Mouse (Mus musculus): ENCODE results near the gene Gm49337. TPM values are rescaled to one million over a fixed set of nuclear protein-coding genes. Genes with fewer than 3 reads are reported as not detected.

Gm49337 gene
- polyA plus RNA-seq (2016; fragmentation: Nextera tagmentation; extraction: Ambion mirVana): not detected in 2 replicates

GRCm38 (mm10) chr4:116173072-116173471, at the start of gene Gm49337, which contains the start of gene 1700042G07Rik:
TSS of gene Gm49337 (plus strand) at chr4:116173384.
TSS of gene 1700042G07Rik (plus strand) at chr4:116173372.
- Histone ChIP-seq H3K27ac (peak within 1 kb of the TSS; percentile 87), H3K36me3 (no peaks in the 10 kb centered on the region), H3K9me3 (no peaks in the 10 kb centered on the region), H3K4me3 (no peak within 1 kb of the TSS), H3K27me3 (ENCODE audit: insufficient read depth, poor library complexity, severe bottlenecking) (no peaks in the 10 kb centered on the region), H3K4me1 (peaks cover 46% of the 10 kb centered on the region)
- WGBS: 87% methylated on average over 6 of the region's 6 CpGs
- no peak for DNase-seq (ENCODE audit: low spot score)

GRCm38 (mm10) chr4:116123602-116124519, 49.3 kb upstream of the Gm49337 start, which contains the start of the genes Rad54l and Pomgnt1:
TSS of gene Rad54l (minus strand) at chr4:116123690.
TSS of gene Pomgnt1 (plus strand) at chr4:116123840.
- H3K4me1 ChIP-seq: peaks cover 18% of the 10 kb centered on the region
- peaks cover 15% of the 10 kb centered on the region for H3K36me3 ChIP-seq
- H3K9me3 ChIP-seq: no peaks in the 10 kb centered on the region
- H3K4me3 ChIP-seq: peak within 1 kb of the TSS; percentile 75
- peak within 1 kb of the TSS; percentile 83 for H3K27ac ChIP-seq
- WGBS: 6% methylated on average over 24 of the region's 24 CpGs
- no peaks in the 10 kb centered on the region for H3K27me3 ChIP-seq (ENCODE audit: insufficient read depth, poor library complexity, severe bottlenecking)
- peak; percentile 98 for DNase-seq (ENCODE audit: low spot score)

DNA sequence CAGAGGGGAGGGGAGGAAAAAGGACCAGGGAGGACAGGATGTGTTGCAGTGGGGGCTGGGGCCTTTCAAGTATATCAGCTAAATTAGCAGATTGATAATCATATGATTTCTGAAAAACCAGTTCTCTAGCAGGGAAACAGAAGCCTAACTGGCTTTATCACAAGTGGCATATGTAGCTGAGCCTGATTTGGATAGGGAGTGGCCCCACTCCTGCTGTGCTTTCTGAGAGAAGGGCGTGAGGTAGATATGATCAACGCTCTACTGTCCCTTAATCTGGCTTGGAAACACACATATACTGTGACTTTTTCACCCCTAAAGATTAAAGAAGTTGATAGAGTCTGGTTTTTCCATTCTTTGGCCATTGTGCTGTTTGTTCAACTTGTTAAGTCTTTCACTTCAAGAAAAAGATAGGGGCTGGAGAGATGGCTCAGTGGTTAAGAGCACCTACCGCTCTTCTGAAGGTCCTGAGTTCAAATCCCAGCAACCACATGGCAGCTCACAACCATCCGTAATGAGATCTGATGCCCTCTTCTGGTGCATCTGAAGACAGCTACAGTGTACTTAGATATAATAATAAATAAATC, 47.3 kb upstream of the Gm49337 start:
- WGBS: 89% methylated on average over 4 of the region's 4 CpGs
- H3K27ac ChIP-seq: no peak overlapping the region
- H3K36me3 ChIP-seq: peaks cover 7% of the 10 kb centered on the region; the same call in 1 of the 2 replicates
- peaks cover 18% of the 10 kb centered on the region for H3K4me1 ChIP-seq
- H3K9me3 ChIP-seq: no peaks in the 10 kb centered on the region
- no peak for DNase-seq (ENCODE audit: low spot score)
- H3K4me3 ChIP-seq: no peak overlapping the region
- no peaks in the 10 kb centered on the region for H3K27me3 ChIP-seq (ENCODE audit: insufficient read depth, poor library complexity, severe bottlenecking)

DNA sequence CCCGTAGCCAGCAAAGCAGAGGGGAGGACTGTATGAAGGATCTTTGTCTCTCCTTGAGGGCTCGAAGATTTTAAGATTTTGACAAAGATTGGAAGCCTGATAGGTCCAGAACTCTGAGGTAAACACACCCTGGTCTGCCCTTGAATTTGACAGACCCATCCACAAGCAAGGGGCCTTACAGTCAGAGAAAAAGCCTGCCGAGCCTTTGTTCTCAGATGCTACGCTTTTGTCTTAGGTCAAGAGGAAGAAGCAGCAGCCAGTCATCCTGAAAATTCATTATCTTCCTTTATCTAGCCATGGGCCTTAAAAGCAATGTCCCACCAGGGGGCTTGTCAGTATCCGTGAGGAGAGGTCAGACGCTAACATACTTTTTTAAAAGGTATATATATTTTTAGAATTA, 45.2 kb upstream of the Gm49337 start:
- 76% methylated on average over 6 of the region's 6 CpGs for WGBS
- Histone ChIP-seq H3K9me3 (no peaks in the 10 kb centered on the region), H3K4me1 (peaks cover 12% of the 10 kb centered on the region)

GRCm38 (mm10) chr4:116133126-116133525, 40.1 kb upstream of the Gm49337 start:
- no peak overlapping the region for H3K27ac ChIP-seq
- H3K36me3 ChIP-seq: peaks cover 11% of the 10 kb centered on the region; the same call in 1 of the 2 replicates
- H3K27me3 ChIP-seq (ENCODE audit: insufficient read depth, poor library complexity, severe bottlenecking): no peaks in the 10 kb centered on the region
- no peak for DNase-seq (ENCODE audit: low spot score)
- peaks cover 7% of the 10 kb centered on the region for H3K4me1 ChIP-seq
- WGBS: 81% methylated on average over 4 of the region's 4 CpGs
- H3K9me3 ChIP-seq: no peaks in the 10 kb centered on the region
- no peak overlapping the region for H3K4me3 ChIP-seq

More for the DNA sequence above, 45.2 kb upstream of the Gm49337 start:
- Histone ChIP-seq H3K4me3 (no peak overlapping the region), H3K27ac (no peak overlapping the region), H3K27me3 (ENCODE audit: insufficient read depth, poor library complexity, severe bottlenecking) (no peaks in the 10 kb centered on the region), H3K36me3 (peaks cover 11% of the 10 kb centered on the region; the same call in 1 of the 2 replicates)
- no peak for DNase-seq (ENCODE audit: low spot score)

DNA sequence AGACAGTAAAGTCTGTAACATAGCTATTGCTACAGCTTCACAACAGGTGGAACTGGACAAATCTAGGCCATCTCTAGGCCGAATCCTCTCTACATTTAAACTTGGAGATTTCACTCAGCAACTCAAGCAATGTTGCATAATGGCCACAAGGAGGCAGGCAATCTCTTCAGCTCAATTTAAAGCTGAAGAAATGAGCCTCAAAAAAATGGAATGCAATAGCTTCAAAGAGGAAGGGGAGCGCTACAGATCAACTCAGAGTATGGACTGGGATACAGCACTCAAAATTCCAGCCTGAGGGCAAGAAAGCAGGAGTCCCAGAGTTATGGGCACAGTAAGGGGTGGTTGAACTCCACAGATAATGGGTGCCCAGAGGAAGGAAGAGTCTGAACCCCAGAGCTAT, 38.2 kb upstream of the Gm49337 start:
- no peaks in the 10 kb centered on the region for H3K9me3 ChIP-seq
- peaks cover 11% of the 10 kb centered on the region; the same call in 1 of the 2 replicates for H3K36me3 ChIP-seq
- DNase-seq (ENCODE audit: low spot score): no peak
- H3K27me3 ChIP-seq (ENCODE audit: insufficient read depth, poor library complexity, severe bottlenecking): no peaks in the 10 kb centered on the region
- H3K4me3 ChIP-seq: no peak overlapping the region
- WGBS: 44% methylated on average over 2 of the region's 2 CpGs
- H3K4me1 ChIP-seq: peaks cover 7% of the 10 kb centered on the region
- H3K27ac ChIP-seq: no peak overlapping the region

DNA sequence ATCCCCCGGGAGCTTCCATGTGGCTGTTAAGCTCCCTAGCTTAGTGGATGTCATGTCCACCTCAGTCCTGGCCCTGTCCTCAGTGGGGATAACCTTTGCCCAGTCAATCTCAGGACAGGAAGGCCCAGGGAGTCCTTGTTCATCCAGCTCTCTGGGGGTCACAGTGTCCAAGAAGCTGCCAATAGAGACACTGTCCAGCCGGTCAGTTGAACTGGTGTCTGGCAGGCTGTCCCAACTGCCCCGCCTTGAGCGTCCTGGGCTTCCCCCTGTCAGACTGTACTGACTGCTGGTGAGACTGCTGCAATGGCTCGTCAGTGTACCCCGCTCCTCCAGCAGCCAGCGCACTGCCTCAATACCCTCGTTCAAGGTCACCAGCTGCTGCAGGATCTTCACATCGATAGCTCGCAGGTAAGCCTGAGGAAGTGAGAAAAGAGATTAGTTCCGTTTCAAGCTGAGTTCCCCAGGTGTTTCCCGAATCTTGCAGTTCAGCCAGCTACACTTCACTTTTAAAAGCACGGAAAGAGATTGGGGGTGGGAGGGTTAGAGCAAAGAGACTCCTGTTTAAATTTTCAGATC, 35.7 kb upstream of the Gm49337 start:
- Histone ChIP-seq H3K36me3 (no peaks in the 10 kb centered on the region), H3K4me3 (no peak overlapping the region), H3K27ac (no peak overlapping the region), H3K9me3 (no peaks in the 10 kb centered on the region), H3K27me3 (ENCODE audit: insufficient read depth, poor library complexity, severe bottlenecking) (peaks cover 4% of the 10 kb centered on the region; the same call in 1 of the 2 replicates), H3K4me1 (peaks cover 15% of the 10 kb centered on the region)
- no peak for DNase-seq (ENCODE audit: low spot score)
- 26% methylated on average over 13 of the region's 13 CpGs for WGBS

DNA sequence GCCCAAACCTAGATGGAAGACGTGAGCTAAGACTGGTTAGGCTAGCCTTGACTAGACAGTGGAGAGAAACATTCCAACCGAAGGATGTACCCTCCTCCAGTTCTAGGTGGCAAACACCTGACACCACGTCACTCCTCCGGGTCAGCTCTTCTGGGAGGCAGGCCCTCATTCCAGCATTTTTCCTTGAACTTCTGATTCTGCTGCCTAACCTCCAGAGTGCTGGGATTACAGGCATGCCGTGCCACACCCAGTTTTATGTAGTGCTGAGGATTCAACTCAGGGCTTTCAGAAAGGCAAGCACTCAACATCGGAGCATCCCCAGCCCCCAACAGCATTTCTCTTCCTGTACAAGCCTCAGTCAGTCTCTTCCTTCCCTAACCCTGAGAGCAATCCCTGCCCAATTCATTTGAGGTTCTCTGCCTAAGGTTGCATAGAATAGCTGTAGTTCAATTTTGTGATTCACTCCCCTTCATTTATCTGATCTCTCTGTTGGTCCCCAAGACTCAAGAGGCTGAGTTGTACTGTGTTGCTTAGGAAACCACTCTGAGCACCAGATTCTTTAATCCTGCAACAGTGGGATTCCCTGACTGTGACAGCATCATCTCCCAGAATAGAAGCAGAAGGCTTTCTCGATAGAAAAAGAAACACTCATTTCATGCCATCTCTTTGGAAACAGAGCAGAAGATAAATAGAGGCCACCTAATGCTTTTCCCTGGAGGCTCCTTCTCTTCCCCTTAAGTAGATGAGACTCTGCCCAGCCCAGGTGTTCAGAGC, 32.2 kb upstream of the Gm49337 start:
- Histone ChIP-seq H3K4me1 (peaks cover 33% of the 10 kb centered on the region), H3K36me3 (no peaks in the 10 kb centered on the region), H3K27ac (no peak overlapping the region), H3K27me3 (ENCODE audit: insufficient read depth, poor library complexity, severe bottlenecking) (peaks cover 23% of the 10 kb centered on the region), H3K9me3 (no peaks in the 10 kb centered on the region), H3K4me3 (no peak overlapping the region)
- no peak for DNase-seq (ENCODE audit: low spot score)
- WGBS: 71% methylated on average over 7 of the region's 7 CpGs

DNA sequence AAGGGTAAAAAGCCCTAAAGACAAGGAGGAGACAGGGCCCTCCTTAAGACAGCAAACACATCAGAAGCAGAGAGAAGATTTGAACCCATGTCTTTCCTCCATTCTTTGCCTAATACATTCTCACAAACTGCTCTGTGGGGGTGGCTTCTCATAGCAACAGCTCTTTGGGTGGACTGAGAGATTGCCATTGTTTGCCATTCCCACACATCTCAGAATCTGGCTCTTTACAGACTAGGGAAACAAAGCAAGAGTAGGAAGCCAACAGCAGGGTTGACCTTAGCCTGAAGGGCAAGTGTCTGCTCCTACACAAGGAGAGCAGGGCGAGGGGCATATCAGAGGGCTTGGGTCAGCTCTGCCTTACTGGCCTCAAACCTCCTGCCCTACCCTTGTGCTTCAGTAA, 31.4 kb upstream of the Gm49337 start:
- WGBS: 60% methylated on average over 1 of the region's 1 CpGs
- Histone ChIP-seq H3K4me1 (peaks cover 33% of the 10 kb centered on the region), H3K27me3 (ENCODE audit: insufficient read depth, poor library complexity, severe bottlenecking) (peaks cover 23% of the 10 kb centered on the region), H3K4me3 (no peak overlapping the region), H3K9me3 (no peaks in the 10 kb centered on the region), H3K36me3 (no peaks in the 10 kb centered on the region), H3K27ac (no peak overlapping the region)
- DNase-seq (ENCODE audit: low spot score): no peak

GRCm38 (mm10) chr4:116142269-116142668, 30.9 kb upstream of the Gm49337 start:
- Histone ChIP-seq H3K9me3 (no peaks in the 10 kb centered on the region), H3K4me1 (peaks cover 32% of the 10 kb centered on the region), H3K27ac (no peak overlapping the region), H3K27me3 (ENCODE audit: insufficient read depth, poor library complexity, severe bottlenecking) (peaks cover 23% of the 10 kb centered on the region), H3K4me3 (no peak overlapping the region), H3K36me3 (no peaks in the 10 kb centered on the region)
- no peak for DNase-seq (ENCODE audit: low spot score)
- 84% methylated on average over 7 of the region's 7 CpGs for WGBS

- no peaks in the 10 kb centered on the region for H3K36me3 ChIP-seq
- 10% methylated on average over 7 of the region's 7 CpGs for WGBS
- DNase-seq (ENCODE audit: low spot score): no peak
- H3K27me3 ChIP-seq (ENCODE audit: insufficient read depth, poor library complexity, severe bottlenecking): peaks cover 23% of the 10 kb centered on the region
- no peaks in the 10 kb centered on the region for H3K9me3 ChIP-seq
- peak overlapping the region; percentile 85 for H3K4me3 ChIP-seq
- peaks cover 27% of the 10 kb centered on the region for H3K4me1 ChIP-seq
- no peak overlapping the region for H3K27ac ChIP-seq
These were observed 29.8 kb upstream of the Gm49337 start for GRCm38 (mm10) chr4:116143317-116143811.

Measured in heart, embryonic 10.5 days (tissue).